Mouse (Mus musculus): Measurements from ENCODE around the gene Pcsk2.
A peak's percentile ranks its signal among the peaks of the same experiment; 100 is the strongest.

Pcsk2 gene

GRCm38 (mm10) chr2:143545758-143546246 lies at the start of gene Pcsk2:
Gene Pcsk2, plus strand, starts transcription at chr2:143546156.
- peak; percentile 91 for DNase-seq

GRCm38 (mm10) chr2:143500845-143501244 lies 45.1 kb upstream of the Pcsk2 start:
- no peak for DNase-seq

GRCm38 (mm10) chr2:143501760-143502159 lies 44.2 kb upstream of the Pcsk2 start:
- peak; percentile 3 for DNase-seq

GRCm38 (mm10) chr2:143502203-143502602 lies 43.8 kb upstream of the Pcsk2 start:
- DNase-seq: no peak

- DNase-seq: peak; percentile 70
Observed at GRCm38 (mm10) chr2:143536485-143536884, 9.5 kb upstream of the Pcsk2 start.

GRCm38 (mm10) chr2:143545299-143545751 lies 631 bp upstream of the Pcsk2 start:
- DNase-seq: no peak

GRCm38 (mm10) chr2:143546412-143547211 lies 656 bp downstream of the Pcsk2 start:
- DNase-seq: peak; percentile 55

- peak; percentile 31 for DNase-seq
Observed at GRCm38 (mm10) chr2:143547251-143548090, 1.5 kb downstream of the Pcsk2 start.

GRCm38 (mm10) chr2:143560384-143560783 lies 14.4 kb downstream of the Pcsk2 start:
- DNase-seq: no peak

- no peak for DNase-seq
Observed at GRCm38 (mm10) chr2:143565062-143565461, 19.1 kb downstream of the Pcsk2 start.

GRCm38 (mm10) chr2:143565961-143566360 lies 20.0 kb downstream of the Pcsk2 start:
- DNase-seq: no peak

- DNase-seq: no peak
Observed at GRCm38 (mm10) chr2:143585341-143585740, 39.4 kb downstream of the Pcsk2 start.

- DNase-seq: no peak
Observed at GRCm38 (mm10) chr2:143590398-143590797, 44.4 kb downstream of the Pcsk2 start.

GRCm38 (mm10) chr2:143603071-143603470 lies 57.1 kb downstream of the Pcsk2 start:
- DNase-seq: no peak

GRCm38 (mm10) chr2:143603871-143604512 lies 58.0 kb downstream of the Pcsk2 start:
- DNase-seq: no peak

GRCm38 (mm10) chr2:143610355-143611331 lies 64.7 kb downstream of the Pcsk2 start:
- peak; percentile 6 for DNase-seq

- no peak for DNase-seq
Observed at GRCm38 (mm10) chr2:143613466-143613865, 67.5 kb downstream of the Pcsk2 start.

GRCm38 (mm10) chr2:143614775-143615174 lies 68.8 kb downstream of the Pcsk2 start:
- no peak for DNase-seq

GRCm38 (mm10) chr2:143620916-143621315 lies 75.0 kb downstream of the Pcsk2 start:
- DNase-seq: no peak

GRCm38 (mm10) chr2:143623916-143624315 lies 78.0 kb downstream of the Pcsk2 start:
- no peak for DNase-seq

- DNase-seq: no peak
Observed at GRCm38 (mm10) chr2:143643305-143643704, 97.3 kb downstream of the Pcsk2 start.

- no peak for DNase-seq
Observed at GRCm38 (mm10) chr2:143644374-143644773, 98.4 kb downstream of the Pcsk2 start.
